Mouse (Mus musculus) heart, embryonic 13.5 days (tissue): ENCODE measurements around the gene Vcam1. TPM values are rescaled to one million over a fixed set of nuclear protein-coding genes. Genes with fewer than 3 reads are reported as not detected.
A peak's percentile ranks its signal among the peaks of the same experiment; 100 is the strongest.

ENCODE experiments used
- ATAC-seq: fragments of 200-750 bp; cut with Nextera tagmentation; 2 replicates; pipeline ENCODE4 v1.8.0; 2017; ENCODE audit warnings: moderate TSS enrichment; ENCODE audit not compliant: insufficient number of reproducible peaks, low FRiP score, low TSS enrichment; ENCODE audit errors: extremely low read depth
- H3K27ac ChIP-seq: fragments of 300-500 bp; sonication (generic); replicated peaks from 2 replicates; pipeline ENCODE4 v1.5.1; 2015; ENCODE audit warnings: moderate library complexity, mild to moderate bottlenecking, inconsistent platforms
- H3K27me3 ChIP-seq: fragments of 300-500 bp; sonication (generic); replicated peaks from 2 replicates; pipeline ENCODE4 v1.6.1; 2015; ENCODE audit warnings: mild to moderate bottlenecking, inconsistent platforms
- H3K36me3 ChIP-seq: fragments of 300-500 bp; sonication (generic); 2 replicates; pipeline ENCODE4 v1.6.1; 2015; ENCODE audit warnings: mild to moderate bottlenecking, inconsistent platforms
- H3K4me1 ChIP-seq: fragments of 300-500 bp; sonication (generic); 2 replicates; pipeline ENCODE4 v1.6.1; 2015; ENCODE audit warnings: inconsistent platforms
- H3K4me2 ChIP-seq: fragments of 300-500 bp; sonication (generic); 2 replicates; pipeline ENCODE4 v1.6.1; 2015; ENCODE audit warnings: inconsistent platforms, mild to moderate bottlenecking, moderate library complexity
- H3K4me3 ChIP-seq: fragments of 300-500 bp; sonication (generic); 2 replicates; pipeline ENCODE4 v1.5.1; 2015; ENCODE audit warnings: moderate library complexity, mild to moderate bottlenecking, inconsistent platforms
- H3K9ac ChIP-seq: fragments of 300-500 bp; sonication (generic); 2 replicates; pipeline ENCODE4 v1.6.1; 2015; ENCODE audit warnings: inconsistent platforms, mild to moderate bottlenecking, moderate library complexity
- H3K9me3 ChIP-seq: fragments of 300-500 bp; sonication (generic); 2 replicates; pipeline ENCODE4 v1.6.1; 2016; ENCODE audit warnings: inconsistent platforms
- WGBS: fragments of 180-500 bp; shearing (Covaris S2); methylation state at CpG from one replicate; pipeline ENCODE4 v1.1.7; 2015; ENCODE audit warnings: mixed read lengths; 5-methylcytosine and 5-hydroxymethylcytosine counted together
- polyA plus RNA-seq: library from polyadenylated mRNA; unstranded; fragments of >200 nt; fragmentation: Nextera tagmentation; extraction: Ambion mirVana; gene quantifications from 2 replicates; pipeline ENCODE4 v1.2.1, GENCODE M21; 2015

The Vcam1 gene
- polyA plus RNA-seq = 56.4 and 67.5 TPM in 2 replicates

DNA sequence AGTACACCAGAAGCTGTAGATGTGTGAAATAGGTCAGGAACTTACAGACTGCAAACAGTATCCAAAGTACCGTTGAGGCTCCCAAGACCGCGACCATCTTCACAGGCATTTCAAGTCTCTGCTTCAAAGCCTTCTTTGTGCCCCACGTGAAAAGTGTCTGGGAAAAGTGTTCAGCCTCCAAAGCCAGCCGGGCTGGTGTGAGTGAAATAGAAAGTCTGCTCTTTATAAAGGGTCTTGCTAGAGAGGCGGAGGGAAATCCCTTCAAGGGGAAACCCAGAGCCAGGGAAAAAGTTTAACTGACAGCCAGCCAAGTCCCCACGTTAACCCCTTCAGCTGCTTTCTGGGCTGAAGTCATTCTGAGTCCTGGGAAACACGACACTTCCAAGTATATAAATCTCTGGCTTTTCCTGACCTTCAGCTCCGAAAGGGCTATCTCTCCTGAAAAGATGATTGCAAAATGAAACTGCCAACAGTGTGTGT, at the start of gene Vcam1:
Gene Vcam1, minus strand, starts transcription at position 430 of the 480 bp plus-strand sequence.
- Histone ChIP-seq H3K36me3 (peaks cover 9% of the 10 kb centered on the region), H3K9me3 (no peaks in the 10 kb centered on the region), H3K9ac (peak within 1 kb of the TSS; percentile 85), H3K4me2 (peak within 1 kb of the TSS; percentile 73), H3K4me3 (peak within 1 kb of the TSS; percentile 63), H3K4me1 (peaks cover 17% of the 10 kb centered on the region), H3K27me3 (no peaks in the 10 kb centered on the region), H3K27ac (peak within 1 kb of the TSS; percentile 93)
- ATAC-seq = peak; percentile 32; the same call in 1 of the 2 replicates
- 5% methylated on average over 9 of the region's 9 CpGs for WGBS

DNA sequence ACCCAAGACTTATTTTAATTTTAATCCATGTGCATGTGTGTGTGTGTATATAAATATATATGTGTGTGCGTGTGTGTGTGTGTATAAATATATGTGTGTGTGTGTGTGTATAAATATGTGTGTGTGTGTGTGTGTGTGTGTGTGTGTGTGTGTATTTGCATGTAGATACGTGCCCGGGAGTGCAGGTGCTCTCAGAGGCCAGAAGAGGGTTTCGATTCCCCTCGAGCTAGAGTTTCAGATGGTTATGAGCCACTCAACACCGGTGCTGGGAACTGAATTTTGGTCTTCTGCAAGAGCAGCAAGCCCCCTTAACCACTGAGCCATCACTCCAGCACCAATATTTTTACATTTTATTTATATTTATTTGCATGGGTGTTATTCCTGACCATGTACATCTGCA, 45.6 kb upstream of the Vcam1 start:
- Histone ChIP-seq H3K36me3 (no peaks in the 10 kb centered on the region), H3K27ac (no peak overlapping the region), H3K9ac (no peak overlapping the region), H3K4me3 (no peak overlapping the region), H3K4me2 (no peak overlapping the region), H3K4me1 (0 out of 2 replicates have a peak, but pooled peaks cover 5% of the 10 kb centered on the region), H3K27me3 (no peaks in the 10 kb centered on the region), H3K9me3 (no peaks in the 10 kb centered on the region)
- 92% methylated on average over 6 of the region's 6 CpGs for WGBS
- ATAC-seq = no peak

DNA sequence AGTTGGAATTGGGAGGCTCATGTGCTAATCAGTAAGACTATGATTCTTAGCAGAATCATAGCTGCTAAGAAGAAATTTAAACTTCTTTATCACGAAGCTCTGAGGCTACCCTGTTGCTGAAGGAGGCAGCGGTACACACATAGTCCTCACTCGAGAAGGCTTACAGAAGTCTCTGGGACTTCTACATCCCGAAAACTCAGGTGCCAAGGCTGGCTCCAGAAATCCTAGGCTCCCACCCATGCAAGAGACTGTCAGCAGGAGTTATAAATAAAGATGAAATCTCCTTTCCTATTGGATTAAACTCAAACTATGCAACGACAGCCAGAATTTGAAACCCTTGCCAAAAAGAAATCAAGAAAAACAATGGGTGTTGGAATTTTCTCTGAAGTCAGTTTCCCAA, 42.0 kb upstream of the Vcam1 start:
- WGBS = 70% methylated on average over 5 of the region's 5 CpGs
- Histone ChIP-seq H3K9me3 (no peaks in the 10 kb centered on the region), H3K9ac (no peak overlapping the region), H3K36me3 (no peaks in the 10 kb centered on the region), H3K4me1 (0 out of 2 replicates have a peak, but pooled peaks cover 5% of the 10 kb centered on the region), H3K27me3 (no peaks in the 10 kb centered on the region), H3K4me3 (no peak overlapping the region), H3K4me2 (no peak overlapping the region), H3K27ac (no peak overlapping the region)
- ATAC-seq = no peak

DNA sequence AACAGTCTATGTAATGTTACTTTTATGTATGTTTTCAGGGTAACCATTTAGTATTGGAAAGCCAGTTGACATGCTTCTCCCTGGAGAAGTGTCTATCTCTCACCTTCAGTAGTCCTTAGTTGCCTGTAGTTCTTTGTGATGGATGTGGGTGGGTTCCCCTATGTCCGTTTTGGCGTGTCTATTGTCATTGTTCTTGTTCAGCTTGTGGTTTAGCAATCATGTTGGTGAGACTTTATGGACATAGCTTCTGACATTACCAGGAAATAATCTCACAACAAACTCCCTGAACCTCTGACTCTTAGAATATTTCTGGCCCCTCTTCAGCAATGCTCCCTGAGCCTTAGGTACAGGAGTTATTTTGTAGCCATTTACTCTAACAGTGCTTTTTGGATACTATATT, 38.6 kb upstream of the Vcam1 start:
- ATAC-seq = no peak
- H3K9ac ChIP-seq = no peak overlapping the region
- no peak overlapping the region for H3K4me2 ChIP-seq
- H3K4me1 ChIP-seq = 0 out of 2 replicates have a peak, but pooled peaks cover 5% of the 10 kb centered on the region
- H3K9me3 ChIP-seq = no peaks in the 10 kb centered on the region
- no peak overlapping the region for H3K27ac ChIP-seq
- H3K36me3 ChIP-seq = no peaks in the 10 kb centered on the region
- H3K27me3 ChIP-seq = no peaks in the 10 kb centered on the region
- no peak overlapping the region for H3K4me3 ChIP-seq
- 86% methylated on average over 2 of the region's 2 CpGs for WGBS

DNA sequence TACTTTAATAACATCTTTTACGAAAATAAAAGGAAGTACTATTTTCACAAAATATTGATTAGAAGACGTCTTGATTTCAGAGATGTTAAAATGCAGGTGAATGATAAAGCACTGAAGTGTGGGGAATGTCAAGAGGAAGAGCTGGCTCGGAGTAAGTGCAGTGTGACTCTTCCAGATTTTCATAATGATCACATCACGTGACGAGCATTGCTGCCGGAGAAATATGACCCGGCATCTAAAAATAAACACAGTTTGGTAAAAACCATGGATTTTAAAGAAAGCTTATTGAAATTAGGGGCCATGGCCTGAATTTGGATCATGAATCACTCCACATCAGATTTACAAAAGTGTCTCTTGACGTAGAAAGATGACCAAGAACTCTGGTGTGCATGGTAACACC, 36.8 kb upstream of the Vcam1 start:
- 69% methylated on average over 8 of the region's 8 CpGs for WGBS
- H3K36me3 ChIP-seq = no peaks in the 10 kb centered on the region
- H3K9me3 ChIP-seq = no peaks in the 10 kb centered on the region
- H3K4me3 ChIP-seq = no peak overlapping the region
- H3K9ac ChIP-seq = no peak overlapping the region
- ATAC-seq = no peak
- H3K27me3 ChIP-seq = no peaks in the 10 kb centered on the region
- 0 out of 2 replicates have a peak, but pooled peaks cover 2% of the 10 kb centered on the region for H3K4me1 ChIP-seq
- H3K4me2 ChIP-seq = no peak overlapping the region
- no peak overlapping the region for H3K27ac ChIP-seq

DNA sequence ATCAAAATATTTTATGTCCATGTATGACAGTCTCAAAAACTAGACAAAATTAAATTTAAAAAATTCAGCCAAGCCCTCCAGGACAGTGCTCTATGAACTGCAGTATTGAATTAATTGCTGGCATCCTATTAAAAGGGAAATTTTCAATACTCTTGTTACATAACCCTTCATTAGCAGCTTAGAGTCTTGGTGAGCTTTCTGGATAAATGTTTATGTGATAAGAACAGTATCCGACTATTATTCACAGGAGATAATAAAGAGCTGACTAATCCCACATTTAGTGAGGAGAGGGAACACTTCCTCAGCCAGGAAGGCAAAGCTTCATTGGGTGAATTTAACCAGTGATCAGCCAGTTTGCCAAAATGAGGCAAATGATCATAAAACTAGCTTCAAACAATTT, 35.5 kb upstream of the Vcam1 start:
- Histone ChIP-seq H3K27me3 (no peaks in the 10 kb centered on the region), H3K9ac (no peak overlapping the region), H3K4me3 (no peak overlapping the region), H3K4me2 (no peak overlapping the region), H3K9me3 (no peaks in the 10 kb centered on the region), H3K36me3 (no peaks in the 10 kb centered on the region), H3K27ac (no peak overlapping the region), H3K4me1 (no peaks in the 10 kb centered on the region)
- ATAC-seq = no peak
- WGBS = 43% methylated on average over 1 of the region's 1 CpGs

DNA sequence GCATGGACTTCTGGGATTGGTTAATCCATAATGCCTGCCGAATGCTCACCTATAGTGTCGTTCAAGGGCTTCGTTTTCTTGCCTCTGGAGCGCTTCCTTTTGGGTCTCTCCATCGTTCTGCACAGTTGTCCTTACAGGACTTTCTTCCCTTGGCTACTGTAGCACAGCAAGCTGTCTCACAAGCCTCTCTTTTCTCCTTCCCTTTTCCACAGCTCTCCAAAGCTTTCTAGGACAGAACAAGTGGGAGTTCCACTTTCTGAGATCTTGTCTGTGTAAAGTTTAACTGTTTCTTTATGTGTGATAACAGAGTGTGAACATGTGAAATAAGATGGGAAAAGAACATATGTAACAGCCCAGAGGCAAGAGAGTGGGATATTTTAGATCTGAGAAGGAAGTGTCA, 34.0 kb upstream of the Vcam1 start:
- 72% methylated on average over 5 of the region's 5 CpGs for WGBS

DNA sequence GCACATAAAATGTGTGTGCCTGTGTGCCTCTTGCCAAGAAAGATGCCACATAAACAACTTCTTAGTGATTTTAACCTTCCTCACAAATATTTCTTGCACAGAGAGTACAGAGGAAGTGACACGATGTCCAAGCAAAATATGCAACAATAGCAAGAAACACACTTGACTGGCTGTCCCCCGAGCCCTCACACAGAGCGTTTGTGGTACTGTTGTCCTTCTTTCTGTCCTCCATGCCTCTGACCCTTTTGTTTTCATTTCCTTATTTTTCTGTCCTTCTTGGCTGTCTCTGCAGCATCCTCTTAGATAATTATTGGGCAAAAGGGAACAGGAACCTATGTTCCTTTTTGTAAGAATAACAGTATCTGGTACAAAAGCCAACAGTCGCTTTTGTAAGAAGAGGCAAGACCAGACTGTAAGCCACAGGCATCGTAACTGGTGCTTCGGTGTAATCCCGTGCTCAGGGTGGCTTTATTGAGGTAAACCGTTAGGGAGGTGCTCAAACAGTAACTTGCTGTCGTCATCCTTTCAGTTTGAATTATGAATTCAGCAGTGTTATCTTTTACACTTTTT, 32.7 kb upstream of the Vcam1 start:
- 64% methylated on average over 9 of the region's 9 CpGs for WGBS

More for the DNA sequence above, 34.0 kb upstream of the Vcam1 start:
- H3K36me3 ChIP-seq = no peaks in the 10 kb centered on the region
- H3K9ac ChIP-seq = no peak overlapping the region
- no peaks in the 10 kb centered on the region for H3K4me1 ChIP-seq
- no peak overlapping the region for H3K4me3 ChIP-seq
- H3K4me2 ChIP-seq = no peak overlapping the region
- H3K27ac ChIP-seq = no peak overlapping the region
- H3K9me3 ChIP-seq = no peaks in the 10 kb centered on the region
- no peaks in the 10 kb centered on the region for H3K27me3 ChIP-seq
- ATAC-seq = no peak

DNA sequence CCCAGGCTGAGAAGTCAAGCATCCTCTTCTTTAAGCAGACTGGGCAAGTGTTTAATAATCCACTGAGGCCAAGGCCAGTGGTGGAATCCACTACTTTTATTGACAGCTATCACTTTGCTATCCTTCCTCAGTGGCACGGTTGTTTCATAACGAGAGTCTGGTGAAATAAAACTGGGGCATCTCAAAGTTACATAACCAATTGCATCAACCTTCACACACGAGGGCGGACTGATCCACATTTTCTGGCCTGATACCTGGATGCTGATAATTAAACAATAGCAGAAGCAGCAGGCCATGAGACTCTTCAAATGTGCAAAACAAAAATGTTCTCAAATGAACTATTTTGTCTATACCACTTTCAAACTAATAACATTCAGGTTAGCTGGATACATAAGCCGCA, 29.9 kb upstream of the Vcam1 start:
- no peaks in the 10 kb centered on the region for H3K36me3 ChIP-seq
- H3K9me3 ChIP-seq = no peaks in the 10 kb centered on the region
- H3K4me1 ChIP-seq = no peaks in the 10 kb centered on the region
- no peak overlapping the region for H3K27ac ChIP-seq
- H3K4me3 ChIP-seq = no peak overlapping the region
- H3K4me2 ChIP-seq = no peak overlapping the region
- no peaks in the 10 kb centered on the region for H3K27me3 ChIP-seq
- no peak for ATAC-seq
- H3K9ac ChIP-seq = no peak overlapping the region
- 87% methylated on average over 5 of the region's 5 CpGs for WGBS

More for the DNA sequence above, 32.7 kb upstream of the Vcam1 start:
- Histone ChIP-seq H3K4me2 (no peak overlapping the region), H3K27ac (no peak overlapping the region), H3K9ac (no peak overlapping the region), H3K9me3 (no peaks in the 10 kb centered on the region), H3K27me3 (no peaks in the 10 kb centered on the region), H3K4me1 (no peaks in the 10 kb centered on the region), H3K4me3 (no peak overlapping the region), H3K36me3 (no peaks in the 10 kb centered on the region)
- no peak for ATAC-seq

DNA sequence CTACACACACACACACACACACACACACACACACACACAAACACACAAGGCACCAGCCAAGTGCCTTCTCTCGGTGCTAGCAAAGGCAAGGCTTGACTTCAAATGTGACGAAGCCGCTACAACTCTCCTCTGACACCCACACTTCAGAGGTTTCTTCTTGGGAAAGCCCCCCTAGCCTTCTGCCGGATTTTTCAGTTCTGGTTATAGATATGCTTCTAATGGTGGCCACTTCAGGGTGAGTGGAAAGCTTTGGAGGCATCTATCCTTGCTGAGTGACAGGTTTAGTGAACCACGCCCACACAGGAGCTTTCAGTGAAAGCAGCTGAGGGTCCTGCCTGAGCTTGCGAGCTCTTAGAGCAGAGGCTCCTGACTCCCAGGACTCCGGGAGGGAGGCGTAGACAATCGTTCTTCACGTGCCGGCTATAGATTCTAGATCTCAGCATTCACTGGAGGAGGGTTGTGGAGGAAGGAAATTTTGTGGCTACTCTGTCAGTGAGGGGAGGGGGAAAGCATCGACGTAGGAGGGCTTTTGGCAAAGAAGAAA, 28.0 kb upstream of the Vcam1 start:
- no peak overlapping the region for H3K4me3 ChIP-seq
- H3K27ac ChIP-seq = no peak overlapping the region
- H3K27me3 ChIP-seq = no peaks in the 10 kb centered on the region
- no peaks in the 10 kb centered on the region for H3K9me3 ChIP-seq
- H3K4me1 ChIP-seq = no peaks in the 10 kb centered on the region
- no peaks in the 10 kb centered on the region for H3K36me3 ChIP-seq
- WGBS = 42% methylated on average over 13 of the region's 13 CpGs
- 0 out of 2 replicates have a peak overlapping the region, but pooled peaks have one; percentile 50 for H3K9ac ChIP-seq
- peak overlapping the region; percentile 43 for H3K4me2 ChIP-seq
- no peak for ATAC-seq

DNA sequence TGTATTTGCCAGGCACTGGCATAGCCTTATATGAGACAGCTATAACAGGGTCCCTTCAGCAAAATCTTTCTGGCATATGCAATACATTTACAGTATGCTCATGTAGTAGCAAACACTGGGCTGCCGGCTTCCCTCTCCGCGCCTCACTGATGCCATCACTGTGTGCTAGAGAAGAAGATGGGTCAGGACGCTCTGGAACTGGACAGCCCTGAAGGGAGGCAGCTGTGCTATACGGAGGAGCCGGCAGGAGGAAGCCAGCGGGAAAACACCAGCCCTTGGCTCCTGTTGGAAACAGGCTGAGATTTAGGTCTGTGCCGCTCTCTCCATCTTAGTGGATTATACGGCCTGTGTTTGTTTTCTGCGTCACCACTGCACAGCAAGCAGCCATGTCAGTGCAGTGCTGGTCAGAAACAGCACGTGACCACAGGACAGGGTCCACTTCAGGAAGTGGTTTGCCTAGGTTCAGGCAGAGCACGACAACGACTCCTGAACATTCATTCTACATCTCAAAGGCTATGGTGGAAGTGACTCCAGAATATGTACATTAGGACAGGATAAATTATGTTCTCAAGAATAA, 20.7 kb upstream of the Vcam1 start:
- ATAC-seq = no peak
- no peaks in the 10 kb centered on the region for H3K27me3 ChIP-seq
- no peaks in the 10 kb centered on the region for H3K9me3 ChIP-seq
- H3K9ac ChIP-seq = no peak overlapping the region
- 74% methylated on average over 13 of the region's 13 CpGs for WGBS
- H3K4me2 ChIP-seq = no peak overlapping the region
- peaks cover 21% of the 10 kb centered on the region for H3K4me1 ChIP-seq
- no peaks in the 10 kb centered on the region for H3K36me3 ChIP-seq
- no peak overlapping the region for H3K27ac ChIP-seq
- H3K4me3 ChIP-seq = no peak overlapping the region

DNA sequence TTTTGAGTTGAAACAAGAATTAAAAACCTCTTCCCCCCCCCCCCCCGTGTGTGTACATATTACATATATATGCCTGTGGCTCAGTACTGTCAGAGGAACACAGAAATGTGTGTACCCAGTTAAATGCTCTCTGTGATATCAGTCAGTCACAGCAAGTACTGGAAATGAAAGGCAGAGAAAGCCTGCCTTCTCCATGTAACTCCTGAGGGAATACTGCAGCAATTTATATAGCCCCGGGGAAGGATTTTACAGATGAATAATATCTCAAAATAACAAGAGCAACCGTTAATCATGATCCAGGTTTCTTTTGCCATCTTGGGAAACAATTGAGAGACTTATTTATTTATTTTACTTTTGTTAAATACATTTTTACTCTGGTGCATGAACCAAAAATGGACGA, 19.6 kb upstream of the Vcam1 start:
- WGBS = 61% methylated on average over 4 of the region's 4 CpGs
- no peaks in the 10 kb centered on the region for H3K36me3 ChIP-seq
- no peaks in the 10 kb centered on the region for H3K9me3 ChIP-seq
- no peak overlapping the region for H3K9ac ChIP-seq
- H3K4me1 ChIP-seq = peaks cover 21% of the 10 kb centered on the region
- H3K4me2 ChIP-seq = no peak overlapping the region
- no peaks in the 10 kb centered on the region for H3K27me3 ChIP-seq
- H3K4me3 ChIP-seq = no peak overlapping the region
- no peak overlapping the region for H3K27ac ChIP-seq
- no peak for ATAC-seq
